In genomic region chr1:165658602-165659001, GRCm38 (mm10) we compare ENCODE assay signal across 9 mouse cellular contexts. TPM values are rescaled to one million over a fixed set of nuclear protein-coding genes. Genes with fewer than 3 reads are reported as not detected.
DNase-seq lines count a peak whose midpoint lies in the region; ATAC-seq and TF ChIP-seq lines count a peak whose summit lies in the region.
"Had no signal": no experiment of that assay in that cellular context is flagged by ENCODE, and none has a peak within 500 bp of the region (broad histone marks: within the 10 kb centered on the region; RNA-seq: fewer than 3 reads in every experiment).

No protein-coding gene starts in this region.

- H3K4me2 ChIP-seq in forebrain, postnatal 0 days (ENCODE audit: low read depth): no peak overlapping the region
- no peak overlapping the region for H3K4me2 ChIP-seq in intestine, embryonic 15.5 days (replicated peaks)
- H3K4me2 ChIP-seq in midbrain, embryonic 12.5 days (replicated peaks): no peak overlapping the region
- H3K4me2 ChIP-seq: embryonic facial prominence, embryonic 13.5 days had no signal

- 26% methylated on average over 5 of the region's 5 CpGs for WGBS in cerebellum, adult 2 months
- WGBS in forebrain, postnatal 0 days: 29% methylated on average over 5 of the region's 5 CpGs
- 47% methylated on average over 5 of the region's 5 CpGs for WGBS in intestine, embryonic 15.5 days
- 33% methylated on average over 5 of the region's 5 CpGs for WGBS in midbrain, embryonic 12.5 days

- H3K27me3 ChIP-seq in cerebellum, adult 2 months (ENCODE audit: control insufficient read depth, insufficient read depth, low read length): no peaks in the 10 kb centered on the region
- H3K27me3 ChIP-seq in forebrain, postnatal 0 days (ENCODE audit: insufficient read depth, low read length): no peaks in the 10 kb centered on the region
- no peaks in the 10 kb centered on the region for H3K27me3 ChIP-seq in intestine, embryonic 15.5 days (replicated peaks)
- 0 out of 2 replicates have a peak, but pooled peaks cover 10% of the 10 kb centered on the region for H3K27me3 ChIP-seq in midbrain, embryonic 12.5 days
- no peaks in the 10 kb centered on the region for H3K27me3 ChIP-seq in testis, adult 2 months (ENCODE audit: control insufficient read depth, insufficient read depth, low read length)
- H3K27me3 ChIP-seq: embryonic facial prominence, embryonic 13.5 days had no signal

- H3K4me1 ChIP-seq in cerebellum, adult 2 months (ENCODE audit: control insufficient read depth, insufficient read depth, low read length): peaks cover 13% of the 10 kb centered on the region
- no peaks in the 10 kb centered on the region for H3K4me1 ChIP-seq in forebrain, postnatal 0 days (ENCODE audit: insufficient read depth)
- H3K4me1 ChIP-seq in intestine, embryonic 15.5 days (replicated peaks): peaks cover 9% of the 10 kb centered on the region; the same call in 1 of the 2 replicates
- peaks cover 12% of the 10 kb centered on the region for H3K4me1 ChIP-seq in midbrain, embryonic 12.5 days
- peaks cover 10% of the 10 kb centered on the region for H3K4me1 ChIP-seq in testis, adult 2 months (ENCODE audit: control insufficient read depth, insufficient read depth, low read length)

- no peaks in the 10 kb centered on the region for H3K9me3 ChIP-seq in forebrain, postnatal 0 days (ENCODE audit: low read length)
- H3K9me3 ChIP-seq in intestine, embryonic 15.5 days: no peaks in the 10 kb centered on the region
- no peaks in the 10 kb centered on the region for H3K9me3 ChIP-seq in midbrain, embryonic 12.5 days
- H3K9me3 ChIP-seq: embryonic facial prominence, embryonic 13.5 days had no signal

- intact Hi-C loops in left cerebral cortex, postnatal 25 days (cut with DNase I): loop anchor here (1.0 to 5.0 kb wide), 2 partner anchors 75 to 294 kb away; no protein-coding TSS in a partner anchor

- no peak overlapping the region for H3K4me3 ChIP-seq in cerebellum, adult 2 months (replicated peaks; ENCODE audit: insufficient read depth, low read depth, low read length)
- H3K4me3 ChIP-seq in forebrain, postnatal 0 days (ENCODE audit: low read depth, low read length): no peak overlapping the region
- H3K4me3 ChIP-seq in intestine, embryonic 15.5 days (replicated peaks): no peak overlapping the region
- no peak overlapping the region for H3K4me3 ChIP-seq in midbrain, embryonic 12.5 days
- no peak overlapping the region for H3K4me3 ChIP-seq in testis, adult 2 months (ENCODE audit: control insufficient read depth, low read depth, low read length)
- H3K4me3 ChIP-seq: embryonic facial prominence, embryonic 13.5 days had no signal

- peak; percentile 70 for ATAC-seq in forebrain, postnatal 0 days
- peak; percentile 57 for ATAC-seq in intestine, embryonic 15.5 days
- ATAC-seq in midbrain, embryonic 12.5 days (ENCODE audit: low FRiP score, low read depth): 0 out of 2 replicates have a peak, but pooled peaks have one; percentile 57

- peak; percentile 83 for TF ChIP-seq CTCF in cerebellum, adult 2 months (IDR thresholded peaks at IDR 0.05; ENCODE audit: borderline replicate concordance, insufficient read depth, low read depth, low read length)
- TF ChIP-seq CTCF in forebrain, postnatal 0 days (IDR thresholded peaks at IDR 0.05; ENCODE audit: low read depth): peak; percentile 74
- peak; percentile 57; the same call in 1 of the 2 replicates for TF ChIP-seq CTCF in testis, adult 2 months (IDR thresholded peaks at IDR 0.05; ENCODE audit: control insufficient read depth, insufficient read depth, insufficient replicate concordance, low read depth, low read length)

- H3K9ac ChIP-seq in forebrain, postnatal 0 days: no peak overlapping the region
- H3K9ac ChIP-seq in intestine, embryonic 15.5 days: no peak overlapping the region
- H3K9ac ChIP-seq in midbrain, embryonic 12.5 days (replicated peaks): no peak overlapping the region
- H3K9ac ChIP-seq: embryonic facial prominence, embryonic 13.5 days had no signal

- no peak for TF ChIP-seq POLR2A in cerebellum, adult 2 months (IDR thresholded peaks at IDR 0.05; ENCODE audit: borderline replicate concordance, insufficient read depth, low read length)
- TF ChIP-seq POLR2A in testis, adult 2 months (IDR thresholded peaks at IDR 0.05; ENCODE audit: control insufficient read depth, low read depth, low read length): no peak

- DNase-seq in ovary, adult 18-20 months (ENCODE audit: low spot score): peak; percentile 37
- no peak for DNase-seq in ovary, postnatal 10 days (ENCODE audit: low spot score)
- DNase-seq in cerebellum, adult 2 months: peak; percentile 73 to 78
- DNase-seq in forebrain, postnatal 0 days: peak; percentile 74
- DNase-seq in left cerebral cortex, postnatal 25 days (ENCODE audit: low spot score in 2 of 2): peak; percentile 75 to 86

- no peak overlapping the region for H3K27ac ChIP-seq in cerebellum, adult 2 months (ENCODE audit: insufficient read depth, low read length)
- H3K27ac ChIP-seq in forebrain, postnatal 0 days (ENCODE audit: low read depth, low read length): no peak overlapping the region
- H3K27ac ChIP-seq in intestine, embryonic 15.5 days: no peak overlapping the region
- no peak overlapping the region for H3K27ac ChIP-seq in midbrain, embryonic 12.5 days (replicated peaks)
- H3K27ac ChIP-seq in testis, adult 2 months (ENCODE audit: control insufficient read depth, insufficient read depth, low read depth, low read length): no peak overlapping the region
- H3K27ac ChIP-seq: embryonic facial prominence, embryonic 13.5 days had no signal

- no peaks in the 10 kb centered on the region for H3K36me3 ChIP-seq in forebrain, postnatal 0 days (ENCODE audit: insufficient read depth)
- H3K36me3 ChIP-seq in intestine, embryonic 15.5 days: peaks cover 8% of the 10 kb centered on the region
- H3K36me3 ChIP-seq in midbrain, embryonic 12.5 days: no peaks in the 10 kb centered on the region
- no peaks in the 10 kb centered on the region for H3K36me3 ChIP-seq in testis, adult 2 months (ENCODE audit: control insufficient read depth, insufficient read depth, low read length)

RNA-seq across cellular contexts. Expression of gene Mpzl1, which starts 24.3 kb away (rescaled TPM):
- 54.5 and 57.0 TPM in 2 replicates for polyA plus RNA-seq in cerebellum, adult 2 months (2012; rRNA removed)
- 23.9 and 25.2 TPM in 2 replicates for total RNA-seq in forebrain, postnatal 0 days (2014; rRNA removed)
- 117 and 127 TPM in 2 replicates for polyA plus RNA-seq in forebrain, postnatal 0 days (2015; fragmentation: Nextera tagmentation; extraction: Ambion mirVana)
- polyA plus RNA-seq in intestine, embryonic 15.5 days (2015; fragmentation: Nextera tagmentation; extraction: Ambion mirVana): 129 and 130 TPM in 2 replicates
- total RNA-seq in left cerebral cortex, postnatal 25 days (2021): 10 to 100 TPM; 34.2 to 36.6 TPM
- polyA plus RNA-seq in midbrain, embryonic 12.5 days (2016; fragmentation: Nextera tagmentation; extraction: Ambion mirVana): 133 and 139 TPM in 2 replicates
- 32.3 and 45.3 TPM in 2 replicates for polyA plus RNA-seq in testis, adult 2 months (2012; rRNA removed)

RNA-seq across cellular contexts. Expression of gene Rcsd1, which starts 51.0 kb away (rescaled TPM):
- polyA plus RNA-seq in cerebellum, adult 2 months (2012; rRNA removed): 3.8 and 4.6 TPM in 2 replicates
- total RNA-seq in forebrain, postnatal 0 days (2014; rRNA removed): 5.9 and 8.0 TPM in 2 replicates
- polyA plus RNA-seq in forebrain, postnatal 0 days (2015; fragmentation: Nextera tagmentation; extraction: Ambion mirVana): 7.5 and 7.9 TPM in 2 replicates
- 32.7 and 33.8 TPM in 2 replicates for polyA plus RNA-seq in intestine, embryonic 15.5 days (2015; fragmentation: Nextera tagmentation; extraction: Ambion mirVana)
- 1 to 10 TPM; 4.9 to 6.0 TPM for total RNA-seq in left cerebral cortex, postnatal 25 days (2021)
- 9.3 and 13.2 TPM in 2 replicates for polyA plus RNA-seq in midbrain, embryonic 12.5 days (2016; fragmentation: Nextera tagmentation; extraction: Ambion mirVana)
- 0.89 and 1.1 TPM in 2 replicates for polyA plus RNA-seq in testis, adult 2 months (2012; rRNA removed)
